Mouse (Mus musculus) urinary bladder, postnatal 14 days (tissue): Measurements from ENCODE around the gene Lce1d.

Source experiments
- DNase-seq: peaks from one replicate; pipeline ENCODE4 v3.0.0; 2021; ENCODE audit warnings: low spot score

The Lce1d gene

GRCm38 (mm10) chr3:92687110-92687509, at the start of gene Lce1d:
TSS of gene Lce1d (minus strand) at chr3:92687210.
- no peak for DNase-seq

GRCm38 (mm10) chr3:92722631-92723030, 35.6 kb upstream of the Lce1d start:
- DNase-seq: no peak

- no peak for DNase-seq
Measured at GRCm38 (mm10) chr3:92720250-92720649, 33.2 kb upstream of the Lce1d start, which contains the start of gene Lce1f. TSS of gene Lce1f (minus strand) at chr3:92720350.

- no peak for DNase-seq
Measured at GRCm38 (mm10) chr3:92715122-92715521, 28.1 kb upstream of the Lce1d start.

- no peak for DNase-seq
Measured at GRCm38 (mm10) chr3:92708974-92709373, 22.0 kb upstream of the Lce1d start, which contains the start of gene Lce1e. TSS of gene Lce1e (minus strand) at chr3:92709074.

GRCm38 (mm10) chr3:92694613-92695012, 7.6 kb upstream of the Lce1d start:
- DNase-seq: no peak

- no peak for DNase-seq
Measured at GRCm38 (mm10) chr3:92691688-92692087, 4.7 kb upstream of the Lce1d start.

- DNase-seq: peak; percentile 11
Measured at GRCm38 (mm10) chr3:92689154-92689553, 2.1 kb upstream of the Lce1d start.

GRCm38 (mm10) chr3:92678947-92679346, 8.1 kb downstream of the Lce1d start, which contains the start of gene Lce1c:
TSS of gene Lce1c (plus strand) at chr3:92679247.
- DNase-seq: no peak

- no peak for DNase-seq
Measured at GRCm38 (mm10) chr3:92670215-92670614, 16.8 kb downstream of the Lce1d start, which contains the start of gene Lce1a2. TSS of gene Lce1a2 (minus strand) at chr3:92670315.

- no peak for DNase-seq
Measured at GRCm38 (mm10) chr3:92656826-92657225, 30.2 kb downstream of the Lce1d start, which contains the start of gene Lce1b. TSS of gene Lce1b (minus strand) at chr3:92656926.

GRCm38 (mm10) chr3:92648207-92648606, 38.8 kb downstream of the Lce1d start, which contains the start of gene Lce1a1:
TSS of gene Lce1a1 (minus strand) at chr3:92648307.
- DNase-seq: no peak

- DNase-seq: no peak
Measured at GRCm38 (mm10) chr3:92639854-92640253, 47.2 kb downstream of the Lce1d start.

GRCm38 (mm10) chr3:92638653-92638991, 48.4 kb downstream of the Lce1d start:
- DNase-seq: no peak

GRCm38 (mm10) chr3:92637745-92638652, 49.0 kb downstream of the Lce1d start:
- DNase-seq: no peak
